In genomic region chr9:90713685-90714084, GRCm38 (mm10) we compare ENCODE assay signal across 19 mouse cellular contexts.
DNase-seq lines count a peak whose midpoint lies in the region; ATAC-seq and TF ChIP-seq lines count a peak whose summit lies in the region.
"Had no signal": no experiment of that assay in that cellular context is flagged by ENCODE, and none has a peak within 500 bp of the region (broad histone marks: within the 10 kb centered on the region; RNA-seq: fewer than 3 reads in every experiment).

No protein-coding gene starts in this region.

- no peak for ATAC-seq in embryonic facial prominence, embryonic 14.5 days (ENCODE audit: low read depth)
- no peak for ATAC-seq in hindbrain, embryonic 14.5 days (ENCODE audit: low FRiP score)
- no peak for ATAC-seq in hindbrain, embryonic 11.5 days (ENCODE audit: low FRiP score)
- ATAC-seq in lung, embryonic 16.5 days (ENCODE audit: low read depth), result 0 out of 2 replicates have a peak, but pooled peaks have one; percentile 26
- ATAC-seq: intestine, embryonic 15.5 days; liver, embryonic 12.5 days; midbrain, embryonic 15.5 days had no signal

- no peaks in the 10 kb centered on the region for H3K4me1 ChIP-seq in embryonic facial prominence, embryonic 14.5 days (ENCODE audit: control insufficient read depth, insufficient read depth, low read length)
- H3K4me1 ChIP-seq in embryonic facial prominence, embryonic 10.5 days, result no peaks in the 10 kb centered on the region
- H3K4me1 ChIP-seq in hindbrain, embryonic 14.5 days (replicated peaks; ENCODE audit: control insufficient read depth, insufficient read depth, low read length), result no peaks in the 10 kb centered on the region
- no peaks in the 10 kb centered on the region for H3K4me1 ChIP-seq in hindbrain, embryonic 11.5 days (replicated peaks; ENCODE audit: control insufficient read depth, insufficient read depth, low read length)
- H3K4me1 ChIP-seq in lung, embryonic 16.5 days (replicated peaks; ENCODE audit: control insufficient read depth, insufficient read depth, low read length), result no peaks in the 10 kb centered on the region
- H3K4me1 ChIP-seq: heart, embryonic 13.5 days; intestine, embryonic 15.5 days; liver, embryonic 12.5 days; midbrain, embryonic 15.5 days had no signal

- peak; percentile 47 for DNase-seq in embryonic facial prominence, embryonic 14.5 days (ENCODE audit: low spot score)
- no peak for DNase-seq in embryonic facial prominence, embryonic 10.5 days (ENCODE audit: low spot score)
- DNase-seq in hindbrain, embryonic 14.5 days (ENCODE audit: low spot score), result peak; percentile 56
- DNase-seq in hindbrain, embryonic 11.5 days (ENCODE audit: low spot score), result no peak
- DNase-seq in lung, postnatal 25 days (ENCODE audit: low spot score), result no peak
- DNase-seq in brain, embryonic 14.5 days (ENCODE audit: low read depth), result peak; percentile 87
- DNase-seq: adrenal gland, adult 2 months; cerebellum, adult 18-20 months; gastrocnemius, postnatal 10 days; heart, adult 18-20 months; kidney, postnatal 36 days; lung, adult 2 months had no signal

- H3K36me3 ChIP-seq in embryonic facial prominence, embryonic 14.5 days (ENCODE audit: control insufficient read depth, insufficient read depth, low read length), result no peaks in the 10 kb centered on the region
- H3K36me3 ChIP-seq in embryonic facial prominence, embryonic 10.5 days (replicated peaks), result no peaks in the 10 kb centered on the region
- no peaks in the 10 kb centered on the region for H3K36me3 ChIP-seq in hindbrain, embryonic 14.5 days (replicated peaks; ENCODE audit: control insufficient read depth, insufficient read depth)
- no peaks in the 10 kb centered on the region for H3K36me3 ChIP-seq in hindbrain, embryonic 11.5 days (ENCODE audit: control insufficient read depth, insufficient read depth, low read length)
- no peaks in the 10 kb centered on the region for H3K36me3 ChIP-seq in lung, embryonic 16.5 days (ENCODE audit: control insufficient read depth, insufficient read depth, low read length)
- H3K36me3 ChIP-seq: heart, embryonic 13.5 days; intestine, embryonic 15.5 days; liver, embryonic 12.5 days; midbrain, embryonic 15.5 days had no signal

- 56% methylated on average over 2 of the region's 2 CpGs for WGBS in embryonic facial prominence, embryonic 14.5 days
- WGBS in embryonic facial prominence, embryonic 10.5 days, result 67% methylated on average over 2 of the region's 2 CpGs
- 42% methylated on average over 2 of the region's 2 CpGs for WGBS in hindbrain, embryonic 14.5 days
- 58% methylated on average over 2 of the region's 2 CpGs for WGBS in hindbrain, embryonic 11.5 days
- 33% methylated on average over 2 of the region's 2 CpGs for WGBS in lung, embryonic 16.5 days

- no peak overlapping the region for H3K27ac ChIP-seq in embryonic facial prominence, embryonic 14.5 days (replicated peaks; ENCODE audit: low read depth, low read length)
- H3K27ac ChIP-seq in embryonic facial prominence, embryonic 10.5 days (replicated peaks), result no peak overlapping the region
- H3K27ac ChIP-seq in hindbrain, embryonic 14.5 days, result no peak overlapping the region
- H3K27ac ChIP-seq in hindbrain, embryonic 11.5 days (ENCODE audit: low read depth, low read length), result no peak overlapping the region
- no peak overlapping the region for H3K27ac ChIP-seq in lung, embryonic 16.5 days (ENCODE audit: low read length)
- H3K27ac ChIP-seq: heart, embryonic 13.5 days; intestine, embryonic 15.5 days; left cerebral cortex, adult 2 months; liver, embryonic 12.5 days; midbrain, embryonic 15.5 days had no signal

- H3K9ac ChIP-seq in embryonic facial prominence, embryonic 14.5 days (ENCODE audit: low read depth, low read length), result no peak overlapping the region
- H3K9ac ChIP-seq in hindbrain, embryonic 14.5 days, result no peak overlapping the region
- no peak overlapping the region for H3K9ac ChIP-seq in hindbrain, embryonic 11.5 days (ENCODE audit: low read depth, low read length)
- H3K9ac ChIP-seq in lung, embryonic 16.5 days (ENCODE audit: low read length), result no peak overlapping the region
- H3K9ac ChIP-seq: heart, embryonic 13.5 days; intestine, embryonic 15.5 days; liver, embryonic 12.5 days; midbrain, embryonic 15.5 days had no signal

- H3K4me3 ChIP-seq in embryonic facial prominence, embryonic 14.5 days (ENCODE audit: low read depth, low read length), result no peak overlapping the region
- no peak overlapping the region for H3K4me3 ChIP-seq in embryonic facial prominence, embryonic 10.5 days
- H3K4me3 ChIP-seq in hindbrain, embryonic 14.5 days (replicated peaks; ENCODE audit: low read length), result no peak overlapping the region
- no peak overlapping the region for H3K4me3 ChIP-seq in hindbrain, embryonic 11.5 days (ENCODE audit: low read depth, low read length)
- no peak overlapping the region for H3K4me3 ChIP-seq in lung, embryonic 16.5 days (ENCODE audit: low read length)
- H3K4me3 ChIP-seq: erythroblast, embryonic 14.5 days; heart, embryonic 13.5 days; intestine, embryonic 15.5 days; left cerebral cortex, adult 2 months; liver, embryonic 12.5 days; midbrain, embryonic 15.5 days had no signal

- no peaks in the 10 kb centered on the region for H3K9me3 ChIP-seq in embryonic facial prominence, embryonic 14.5 days (ENCODE audit: control insufficient read depth, low read length)
- no peaks in the 10 kb centered on the region for H3K9me3 ChIP-seq in embryonic facial prominence, embryonic 10.5 days
- no peaks in the 10 kb centered on the region for H3K9me3 ChIP-seq in hindbrain, embryonic 14.5 days (ENCODE audit: control insufficient read depth, low read length)
- H3K9me3 ChIP-seq in hindbrain, embryonic 11.5 days (ENCODE audit: control insufficient read depth, low read length), result no peaks in the 10 kb centered on the region
- H3K9me3 ChIP-seq in lung, embryonic 16.5 days (ENCODE audit: control insufficient read depth, low read length), result no peaks in the 10 kb centered on the region
- H3K9me3 ChIP-seq: intestine, embryonic 15.5 days; liver, embryonic 12.5 days; midbrain, embryonic 15.5 days had no signal

- no peaks in the 10 kb centered on the region for H3K27me3 ChIP-seq in embryonic facial prominence, embryonic 14.5 days (replicated peaks; ENCODE audit: control insufficient read depth, insufficient read depth, low read length)
- no peaks in the 10 kb centered on the region for H3K27me3 ChIP-seq in embryonic facial prominence, embryonic 10.5 days (replicated peaks; ENCODE audit: low read depth, poor library complexity, severe bottlenecking)
- no peaks in the 10 kb centered on the region for H3K27me3 ChIP-seq in hindbrain, embryonic 14.5 days (ENCODE audit: control insufficient read depth, insufficient read depth, low read length)
- H3K27me3 ChIP-seq in hindbrain, embryonic 11.5 days (ENCODE audit: control insufficient read depth, insufficient read depth, low read length), result no peaks in the 10 kb centered on the region
- no peaks in the 10 kb centered on the region for H3K27me3 ChIP-seq in lung, embryonic 16.5 days (ENCODE audit: control insufficient read depth, insufficient read depth, low read depth, low read length)
- H3K27me3 ChIP-seq: heart, embryonic 13.5 days; intestine, embryonic 15.5 days; liver, embryonic 12.5 days; midbrain, embryonic 15.5 days had no signal

- no peak for TF ChIP-seq CTCF in brain, embryonic 14.5 days (IDR thresholded peaks at IDR 0.05; ENCODE audit: borderline replicate concordance, extremely low read depth, insufficient read depth, insufficient read length)

- H3K4me2 ChIP-seq in embryonic facial prominence, embryonic 14.5 days (ENCODE audit: low read depth, low read length), result no peak overlapping the region
- H3K4me2 ChIP-seq in hindbrain, embryonic 14.5 days (replicated peaks), result no peak overlapping the region
- no peak overlapping the region for H3K4me2 ChIP-seq in hindbrain, embryonic 11.5 days (replicated peaks; ENCODE audit: low read depth, low read length)
- no peak overlapping the region for H3K4me2 ChIP-seq in lung, embryonic 16.5 days (ENCODE audit: low read depth, low read length)
- H3K4me2 ChIP-seq: heart, embryonic 13.5 days; intestine, embryonic 15.5 days; liver, embryonic 12.5 days; midbrain, embryonic 15.5 days had no signal

- no peak for TF ChIP-seq POLR2A in brain, embryonic 14.5 days (IDR thresholded peaks at IDR 0.05; ENCODE audit: borderline replicate concordance, extremely low read depth, insufficient read depth, insufficient read length, poor library complexity, severe bottlenecking)

Comparison
In these comparisons a context has a peak if more than half of its experiments do, and no peak if none do; other contexts are left out.
1. DNase-seq: peak in embryonic facial prominence, embryonic 14.5 days (single experiment), hindbrain, embryonic 14.5 days (single experiment) and brain, embryonic 14.5 days (single experiment); none in embryonic facial prominence, embryonic 10.5 days (single experiment), hindbrain, embryonic 11.5 days (single experiment) and lung, postnatal 25 days (single experiment).